Mouse (Mus musculus) heart, embryonic 13.5 days (tissue): Measurements from ENCODE around the gene Gdpd3. TPM values are rescaled to one million over a fixed set of nuclear protein-coding genes. Genes with fewer than 3 reads are reported as not detected.

Experiments used
- ATAC-seq: fragments of 200-750 bp; cut with Nextera tagmentation; 2 replicates; pipeline ENCODE4 v1.8.0; 2017; ENCODE audit warnings: moderate TSS enrichment; ENCODE audit not compliant: insufficient number of reproducible peaks, low FRiP score, low TSS enrichment; ENCODE audit errors: extremely low read depth
- H3K27ac ChIP-seq: fragments of 300-500 bp; sonication (generic); replicated peaks from 2 replicates; pipeline ENCODE4 v1.5.1; 2015; ENCODE audit warnings: moderate library complexity, mild to moderate bottlenecking, inconsistent platforms
- H3K27me3 ChIP-seq: fragments of 300-500 bp; sonication (generic); replicated peaks from 2 replicates; pipeline ENCODE4 v1.6.1; 2015; ENCODE audit warnings: mild to moderate bottlenecking, inconsistent platforms
- H3K36me3 ChIP-seq: fragments of 300-500 bp; sonication (generic); 2 replicates; pipeline ENCODE4 v1.6.1; 2015; ENCODE audit warnings: mild to moderate bottlenecking, inconsistent platforms
- H3K4me1 ChIP-seq: fragments of 300-500 bp; sonication (generic); 2 replicates; pipeline ENCODE4 v1.6.1; 2015; ENCODE audit warnings: inconsistent platforms
- H3K4me2 ChIP-seq: fragments of 300-500 bp; sonication (generic); 2 replicates; pipeline ENCODE4 v1.6.1; 2015; ENCODE audit warnings: inconsistent platforms, mild to moderate bottlenecking, moderate library complexity
- H3K4me3 ChIP-seq: fragments of 300-500 bp; sonication (generic); 2 replicates; pipeline ENCODE4 v1.5.1; 2015; ENCODE audit warnings: moderate library complexity, mild to moderate bottlenecking, inconsistent platforms
- H3K9ac ChIP-seq: fragments of 300-500 bp; sonication (generic); 2 replicates; pipeline ENCODE4 v1.6.1; 2015; ENCODE audit warnings: inconsistent platforms, mild to moderate bottlenecking, moderate library complexity
- H3K9me3 ChIP-seq: fragments of 300-500 bp; sonication (generic); 2 replicates; pipeline ENCODE4 v1.6.1; 2016; ENCODE audit warnings: inconsistent platforms
- WGBS: fragments of 180-500 bp; shearing (Covaris S2); methylation state at CpG from one replicate; pipeline ENCODE4 v1.1.7; 2015; ENCODE audit warnings: mixed read lengths; 5-methylcytosine and 5-hydroxymethylcytosine counted together
- polyA plus RNA-seq: library from polyadenylated mRNA; unstranded; fragments of >200 nt; fragmentation: Nextera tagmentation; extraction: Ambion mirVana; gene quantifications from 2 replicates; pipeline ENCODE4 v1.2.1, GENCODE M21; 2015

The Gdpd3 gene
- polyA plus RNA-seq, 1 experiment from 2014 or later, result 1.2 TPM

GRCm38 (mm10) chr7:126741964-126742482 is 24.1 kb upstream of the Gdpd3 start:
- H3K9ac ChIP-seq, result no peak overlapping the region
- no peaks in the 10 kb centered on the region for H3K36me3 ChIP-seq
- H3K27me3 ChIP-seq, result no peaks in the 10 kb centered on the region
- no peak overlapping the region for H3K27ac ChIP-seq
- no peaks in the 10 kb centered on the region for H3K9me3 ChIP-seq
- WGBS, result 87% methylated on average over 13 of the region's 13 CpGs
- H3K4me2 ChIP-seq, result no peak overlapping the region
- no peak overlapping the region for H3K4me3 ChIP-seq
- H3K4me1 ChIP-seq, result no peaks in the 10 kb centered on the region
- ATAC-seq, result no peak

DNA sequence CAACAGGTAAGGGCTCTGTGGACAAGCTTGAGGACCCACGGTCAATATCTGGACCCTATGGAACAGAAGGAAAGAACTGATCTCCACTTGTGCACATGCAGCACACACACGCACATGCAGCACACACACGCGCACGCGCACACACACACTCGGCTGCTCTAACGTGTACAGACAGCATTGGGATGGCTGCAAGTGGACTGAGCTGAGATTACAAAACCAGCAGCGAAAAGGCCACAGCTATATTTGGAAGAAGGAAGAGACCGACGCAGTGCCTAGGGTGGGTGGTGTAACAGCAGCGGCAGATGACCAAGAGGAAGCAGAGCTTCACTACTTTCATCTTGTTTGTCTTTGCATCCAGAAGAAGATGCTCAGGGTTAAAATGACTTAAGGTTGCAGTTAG is 20.1 kb upstream of the Gdpd3 start:
- WGBS, result 68% methylated on average over 12 of the region's 12 CpGs

GRCm38 (mm10) chr7:126746798-126747197 is 19.3 kb upstream of the Gdpd3 start:
- Histone ChIP-seq H3K4me1 (no peaks in the 10 kb centered on the region), H3K9me3 (no peaks in the 10 kb centered on the region), H3K27ac (no peak overlapping the region), H3K9ac (no peak overlapping the region), H3K4me3 (no peak overlapping the region), H3K36me3 (no peaks in the 10 kb centered on the region), H3K27me3 (no peaks in the 10 kb centered on the region), H3K4me2 (no peak overlapping the region)
- 29% methylated on average over 6 of the region's 6 CpGs for WGBS
- no peak for ATAC-seq

More for the DNA sequence above, 20.1 kb upstream of the Gdpd3 start:
- Histone ChIP-seq H3K9ac (no peak overlapping the region), H3K4me1 (no peaks in the 10 kb centered on the region), H3K4me2 (no peak overlapping the region), H3K9me3 (no peaks in the 10 kb centered on the region), H3K27me3 (no peaks in the 10 kb centered on the region), H3K4me3 (no peak overlapping the region), H3K27ac (no peak overlapping the region), H3K36me3 (no peaks in the 10 kb centered on the region)
- ATAC-seq, result no peak

- Histone ChIP-seq H3K4me3 (no peak overlapping the region), H3K4me1 (no peaks in the 10 kb centered on the region), H3K27me3 (no peaks in the 10 kb centered on the region), H3K9ac (no peak overlapping the region), H3K27ac (no peak overlapping the region), H3K4me2 (no peak overlapping the region), H3K36me3 (no peaks in the 10 kb centered on the region), H3K9me3 (no peaks in the 10 kb centered on the region)
- 63% methylated on average over 7 of the region's 7 CpGs for WGBS
- no peak for ATAC-seq
Observed at GRCm38 (mm10) chr7:126748824-126749223, 17.3 kb upstream of the Gdpd3 start.

DNA sequence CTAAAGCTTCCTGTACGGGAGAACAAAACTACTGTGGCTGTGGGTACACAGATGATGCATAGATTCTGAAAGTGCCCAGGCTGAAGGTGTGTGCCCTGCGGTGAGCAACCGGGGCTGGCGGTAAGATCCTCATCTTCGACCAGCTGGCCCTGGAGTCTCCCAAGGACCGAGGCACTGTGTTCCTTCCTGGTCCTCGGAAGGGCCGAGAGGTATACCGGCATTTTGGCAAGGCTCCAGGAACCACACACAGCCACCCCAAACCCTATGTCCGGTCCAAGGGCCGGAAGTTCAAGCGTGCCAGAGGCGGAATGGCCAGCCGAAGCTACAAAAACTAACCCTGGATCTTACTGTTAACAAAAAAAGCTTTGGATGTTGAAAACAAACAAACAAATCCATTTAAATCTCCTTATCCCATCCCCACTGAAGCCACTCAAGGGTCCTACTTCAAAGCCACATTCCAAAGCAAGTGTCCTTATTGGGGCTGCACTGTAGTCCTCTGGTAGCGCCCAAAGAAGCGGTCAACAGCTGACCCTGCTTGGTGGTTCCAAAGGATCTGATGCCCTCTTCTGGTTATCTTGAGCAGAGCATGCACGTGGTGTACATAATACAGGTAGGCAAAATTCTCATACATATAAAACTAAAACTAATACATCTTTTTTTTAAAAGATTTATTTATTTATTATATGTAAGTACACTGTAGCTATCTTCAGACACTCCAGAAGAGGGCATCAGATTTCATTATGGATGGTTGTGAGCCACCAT is 16.4 kb upstream of the Gdpd3 start:
- Histone ChIP-seq H3K27me3 (no peaks in the 10 kb centered on the region), H3K4me1 (peaks cover 4% of the 10 kb centered on the region; the same call in 1 of the 2 replicates), H3K9ac (no peak overlapping the region), H3K36me3 (no peaks in the 10 kb centered on the region), H3K4me2 (no peak overlapping the region), H3K4me3 (no peak overlapping the region), H3K27ac (no peak overlapping the region), H3K9me3 (no peaks in the 10 kb centered on the region)
- no peak for ATAC-seq
- WGBS, result 91% methylated on average over 17 of the region's 17 CpGs

DNA sequence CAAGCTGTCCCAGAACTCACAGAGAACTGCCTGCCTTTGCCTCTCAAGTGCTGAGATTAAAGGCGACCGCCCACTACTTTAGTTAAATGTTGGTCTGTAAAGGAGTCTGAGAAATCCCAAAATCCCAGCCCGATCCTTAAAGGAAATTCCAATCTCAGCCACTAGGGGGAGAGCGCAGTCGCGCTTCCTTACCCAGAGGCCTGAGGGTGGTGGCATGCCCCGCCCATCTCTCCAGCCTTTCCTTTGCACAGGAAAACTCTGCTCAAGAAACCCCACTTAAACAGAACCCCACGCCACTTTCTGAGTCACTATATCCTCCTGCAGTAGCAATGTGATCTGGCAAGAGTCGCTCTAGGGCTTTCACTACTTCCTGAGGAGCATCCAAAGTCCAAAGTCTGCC is 11.3 kb upstream of the Gdpd3 start:
- ATAC-seq, result peak; percentile 45; the same call in 1 of the 2 replicates
- Histone ChIP-seq H3K36me3 (no peaks in the 10 kb centered on the region), H3K4me1 (peaks cover 8% of the 10 kb centered on the region), H3K9me3 (no peaks in the 10 kb centered on the region), H3K9ac (peak overlapping the region; percentile 66), H3K4me2 (peak overlapping the region; percentile 32), H3K27ac (peak overlapping the region; percentile 31; the same call in 1 of the 2 replicates), H3K27me3 (no peaks in the 10 kb centered on the region), H3K4me3 (no peak overlapping the region)
- WGBS, result under 1% methylated on average over 9 of the region's 9 CpGs

DNA sequence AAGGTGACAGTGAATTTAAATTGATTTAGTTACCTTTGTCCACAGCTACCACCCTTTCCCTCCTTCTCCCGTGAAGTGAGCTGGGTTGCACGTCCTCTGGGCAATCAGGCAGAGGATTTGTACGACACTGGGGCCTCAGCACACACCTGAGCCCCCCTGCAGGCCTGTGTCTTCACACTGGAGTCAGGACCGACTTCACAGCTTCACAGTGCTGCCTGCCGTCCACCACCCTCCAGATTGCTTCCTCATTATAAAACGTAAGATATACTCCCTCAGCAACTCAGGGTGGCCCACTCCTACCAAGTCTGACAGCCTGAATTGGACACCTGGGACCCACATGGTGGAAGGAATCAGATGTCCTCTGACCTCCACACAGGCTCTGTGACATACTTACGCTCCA is 7.6 kb upstream of the Gdpd3 start:
- no peak overlapping the region for H3K9ac ChIP-seq
- H3K36me3 ChIP-seq, result peaks cover 18% of the 10 kb centered on the region
- 65% methylated on average over 7 of the region's 7 CpGs for WGBS
- ATAC-seq, result no peak
- no peaks in the 10 kb centered on the region for H3K9me3 ChIP-seq
- H3K4me1 ChIP-seq, result peaks cover 42% of the 10 kb centered on the region
- no peak overlapping the region for H3K4me2 ChIP-seq
- H3K27ac ChIP-seq, result no peak overlapping the region
- no peak overlapping the region for H3K4me3 ChIP-seq
- H3K27me3 ChIP-seq, result no peaks in the 10 kb centered on the region

- Histone ChIP-seq H3K9ac (peak within 1 kb of the TSS; percentile 98), H3K9me3 (no peaks in the 10 kb centered on the region), H3K4me3 (peak within 1 kb of the TSS; percentile 92), H3K36me3 (peaks cover 25% of the 10 kb centered on the region), H3K4me1 (peaks cover 42% of the 10 kb centered on the region), H3K27ac (peak within 1 kb of the TSS; percentile 94), H3K27me3 (no peaks in the 10 kb centered on the region), H3K4me2 (peak within 1 kb of the TSS; percentile 92)
- peak; percentile 67 for ATAC-seq
- 1% methylated on average over 20 of the region's 38 CpGs for WGBS
Observed at GRCm38 (mm10) chr7:126759050-126759671, 7.0 kb upstream of the Gdpd3 start, which contains the start of gene Mapk3. Gene Mapk3 (plus strand): TSS chr7:126759601.

DNA sequence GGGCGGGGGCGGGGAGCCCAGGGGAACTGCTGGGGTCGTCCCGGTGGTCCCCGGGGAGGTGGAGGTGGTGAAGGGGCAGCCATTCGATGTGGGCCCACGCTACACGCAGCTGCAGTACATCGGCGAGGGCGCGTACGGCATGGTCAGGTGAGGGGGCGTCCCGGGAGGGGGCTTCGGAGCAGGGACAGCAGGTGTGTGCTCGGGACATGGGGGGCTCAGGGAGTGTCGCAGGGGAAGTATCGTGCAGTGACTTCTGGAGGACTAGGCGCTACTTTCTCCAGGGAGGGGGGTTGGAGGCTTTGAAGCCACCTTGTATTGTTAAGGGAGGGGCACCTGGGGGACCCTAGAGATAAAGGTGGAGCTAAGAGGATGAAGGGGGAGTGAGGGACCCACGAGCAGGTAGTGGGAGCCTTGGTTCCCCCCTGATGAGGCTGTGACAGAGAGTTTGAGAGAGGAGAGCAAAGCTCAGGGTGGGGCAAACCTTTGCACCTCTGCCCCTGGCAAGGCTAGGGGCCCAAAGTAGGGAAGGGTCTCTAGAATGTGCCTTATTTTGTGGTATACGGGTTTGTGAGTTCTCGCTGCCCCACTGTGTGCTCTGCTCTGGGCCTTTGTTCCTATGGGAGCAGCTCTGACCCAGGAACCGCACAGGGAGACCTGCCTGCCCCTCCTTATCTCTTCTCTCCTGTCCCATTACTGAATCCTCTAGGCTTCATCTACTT is 6.3 kb upstream of the Gdpd3 start:
- Histone ChIP-seq H3K9me3 (no peaks in the 10 kb centered on the region), H3K36me3 (peaks cover 31% of the 10 kb centered on the region), H3K4me3 (peak overlapping the region; percentile 92), H3K9ac (peak overlapping the region; percentile 98), H3K27ac (peak overlapping the region; percentile 94), H3K4me2 (peak overlapping the region; percentile 92), H3K4me1 (peaks cover 38% of the 10 kb centered on the region), H3K27me3 (no peaks in the 10 kb centered on the region)
- under 1% methylated on average over 23 of the region's 24 CpGs for WGBS
- peak; percentile 25; the same call in 1 of the 2 replicates for ATAC-seq

GRCm38 (mm10) chr7:126760391-126760802 is 5.7 kb upstream of the Gdpd3 start:
- Histone ChIP-seq H3K9ac (peak overlapping the region; percentile 98), H3K4me1 (peaks cover 35% of the 10 kb centered on the region), H3K9me3 (no peaks in the 10 kb centered on the region), H3K27ac (peak overlapping the region; percentile 94), H3K4me2 (peak overlapping the region; percentile 92), H3K27me3 (no peaks in the 10 kb centered on the region), H3K4me3 (peak overlapping the region; percentile 92), H3K36me3 (peaks cover 37% of the 10 kb centered on the region)
- peak; percentile 28; the same call in 1 of the 2 replicates for ATAC-seq
- WGBS, result 21% methylated on average over 3 of the region's 3 CpGs

GRCm38 (mm10) chr7:126760956-126761355 is 5.2 kb upstream of the Gdpd3 start:
- WGBS, result 57% methylated on average over 4 of the region's 4 CpGs
- Histone ChIP-seq H3K4me3 (peak overlapping the region; percentile 92), H3K36me3 (peaks cover 42% of the 10 kb centered on the region), H3K9ac (peak overlapping the region; percentile 98), H3K4me2 (peak overlapping the region; percentile 92), H3K27ac (peak overlapping the region; percentile 94), H3K4me1 (peaks cover 35% of the 10 kb centered on the region), H3K27me3 (no peaks in the 10 kb centered on the region), H3K9me3 (no peaks in the 10 kb centered on the region)
- ATAC-seq, result no peak
